Mouse (Mus musculus) forebrain, embryonic 16.5 days (tissue): Measurements from ENCODE around the gene Akt1s1. TPM values are rescaled to one million over a fixed set of nuclear protein-coding genes. Genes with fewer than 3 reads are reported as not detected.

Source experiments
- ATAC-seq: fragments of 200-750 bp; cut with Nextera tagmentation; 2 replicates; pipeline ENCODE4 v1.8.0; 2017; ENCODE audit warnings: mild to moderate bottlenecking, moderate library complexity
- H3K27ac ChIP-seq: fragments of 300-500 bp; sonication (generic); 2 replicates; pipeline ENCODE4 v1.5.1; 2014; ENCODE audit warnings: low read length, control low read depth
- H3K27me3 ChIP-seq: fragments of 300-500 bp; sonication (generic); replicated peaks from 2 replicates; pipeline ENCODE4 v1.6.1; 2014; ENCODE audit warnings: low read length; ENCODE audit not compliant: control insufficient read depth, insufficient read depth
- H3K36me3 ChIP-seq: fragments of 300-500 bp; sonication (generic); 2 replicates; pipeline ENCODE4 v1.6.1; 2014; ENCODE audit not compliant: control insufficient read depth, insufficient read depth
- H3K4me1 ChIP-seq: fragments of 300-500 bp; sonication (generic); replicated peaks from 2 replicates; pipeline ENCODE4 v1.6.1; 2014; ENCODE audit warnings: low read length; ENCODE audit not compliant: control insufficient read depth, insufficient read depth
- H3K4me2 ChIP-seq: fragments of 300-500 bp; sonication (generic); 2 replicates; pipeline ENCODE4 v1.6.1; 2014; ENCODE audit warnings: mild to moderate bottlenecking, low read length, control low read depth
- H3K4me3 ChIP-seq: fragments of 300-500 bp; sonication (generic); replicated peaks from 2 replicates; pipeline ENCODE4 v1.5.1; 2014; ENCODE audit warnings: mild to moderate bottlenecking, low read length, control low read depth
- H3K9ac ChIP-seq: fragments of 300-500 bp; sonication (generic); replicated peaks from 2 replicates; pipeline ENCODE4 v1.6.1; 2014; ENCODE audit warnings: low read depth, low read length, control low read depth
- H3K9me3 ChIP-seq: fragments of 300-500 bp; sonication (generic); 2 replicates; pipeline ENCODE4 v1.6.1; 2016; ENCODE audit warnings: low read length; ENCODE audit not compliant: control insufficient read depth
- WGBS: fragments of 180-500 bp; shearing (Covaris S2); extraction: QIAGEN DNeasy Blood & Tissue Kit; methylation state at CpG from one replicate; pipeline ENCODE4 v1.1.7; 2014; 5-methylcytosine and 5-hydroxymethylcytosine counted together
- polyA plus RNA-seq: library from polyadenylated mRNA; unstranded; fragments of >200 nt; fragmentation: Nextera tagmentation; extraction: Ambion mirVana; gene quantifications from 2 replicates; pipeline ENCODE4 v1.2.1, GENCODE M21; 2015

Gene Akt1s1
- polyA plus RNA-seq, 1 experiment from 2014 or later: 103 TPM

GRCm38 (mm10) chr7:44821666-44822448 lies 26.9 kb upstream of the Akt1s1 start:
- no peaks in the 10 kb centered on the region for H3K36me3 ChIP-seq
- H3K4me1 ChIP-seq: peaks cover 47% of the 10 kb centered on the region
- WGBS: 86% methylated on average over 7 of the region's 7 CpGs
- H3K4me2 ChIP-seq: no peak overlapping the region
- no peaks in the 10 kb centered on the region for H3K9me3 ChIP-seq
- H3K4me3 ChIP-seq: no peak overlapping the region
- ATAC-seq: no peak
- no peaks in the 10 kb centered on the region for H3K27me3 ChIP-seq
- no peak overlapping the region for H3K27ac ChIP-seq
- no peak overlapping the region for H3K9ac ChIP-seq

DNA sequence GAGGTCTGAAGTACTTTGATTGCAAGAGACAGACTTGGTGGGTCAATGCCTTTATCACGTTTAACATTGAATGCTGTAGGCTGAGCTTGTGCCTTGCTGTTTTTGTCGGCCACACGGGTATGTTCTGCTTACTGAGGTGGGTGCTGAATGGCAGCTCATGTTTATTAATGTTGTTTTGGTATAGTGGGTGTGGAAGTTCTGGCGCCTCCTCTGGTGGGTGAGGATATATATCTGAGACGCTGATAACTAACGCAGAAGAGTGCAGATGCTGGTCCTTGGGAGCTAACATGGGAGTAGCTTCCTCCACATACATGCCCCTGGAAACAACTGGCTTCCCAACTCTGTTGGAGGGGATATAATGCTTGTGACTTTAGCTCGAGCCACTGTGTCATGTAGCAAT lies 25.4 kb upstream of the Akt1s1 start:
- Histone ChIP-seq H3K9me3 (no peaks in the 10 kb centered on the region), H3K9ac (no peak overlapping the region), H3K4me3 (no peak overlapping the region), H3K36me3 (no peaks in the 10 kb centered on the region), H3K27me3 (no peaks in the 10 kb centered on the region), H3K4me2 (no peak overlapping the region), H3K4me1 (peaks cover 31% of the 10 kb centered on the region), H3K27ac (no peak overlapping the region)
- WGBS: 29% methylated on average over 7 of the region's 7 CpGs
- no peak for ATAC-seq

- 23% methylated on average over 3 of the region's 3 CpGs for WGBS
- Histone ChIP-seq H3K9me3 (no peaks in the 10 kb centered on the region), H3K27ac (no peak overlapping the region), H3K4me1 (peaks cover 17% of the 10 kb centered on the region), H3K4me3 (no peak overlapping the region), H3K27me3 (no peaks in the 10 kb centered on the region), H3K4me2 (no peak overlapping the region), H3K9ac (no peak overlapping the region), H3K36me3 (peaks cover 6% of the 10 kb centered on the region; the same call in 1 of the 2 replicates)
- ATAC-seq: peak; percentile 68
Measured at GRCm38 (mm10) chr7:44824872-44825271, 23.9 kb upstream of the Akt1s1 start.

DNA sequence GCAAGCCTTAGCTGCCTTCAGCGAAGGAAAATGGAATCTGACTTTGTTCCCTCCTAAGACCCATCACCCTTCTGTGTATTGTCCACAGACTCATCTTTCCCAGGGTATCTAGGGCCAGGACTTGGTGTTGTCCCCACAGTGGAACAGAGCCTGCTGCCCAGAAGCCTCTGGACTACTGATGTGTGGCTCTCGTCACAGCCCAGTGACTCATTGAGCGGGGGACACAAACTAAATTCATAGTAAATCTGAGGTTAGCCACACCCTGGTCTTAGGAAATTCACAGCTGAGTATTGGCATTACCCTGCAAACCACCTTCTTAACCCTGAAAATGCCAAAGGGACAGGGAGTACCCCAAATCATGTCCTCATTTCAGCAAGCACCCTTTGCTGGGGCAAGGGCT lies 22.0 kb upstream of the Akt1s1 start:
- 93% methylated on average over 3 of the region's 3 CpGs for WGBS
- no peaks in the 10 kb centered on the region for H3K9me3 ChIP-seq
- H3K27ac ChIP-seq: no peak overlapping the region
- H3K4me1 ChIP-seq: peaks cover 12% of the 10 kb centered on the region
- H3K36me3 ChIP-seq: peaks cover 22% of the 10 kb centered on the region
- ATAC-seq: no peak
- no peak overlapping the region for H3K9ac ChIP-seq
- H3K4me3 ChIP-seq: no peak overlapping the region
- no peak overlapping the region for H3K4me2 ChIP-seq
- no peaks in the 10 kb centered on the region for H3K27me3 ChIP-seq

DNA sequence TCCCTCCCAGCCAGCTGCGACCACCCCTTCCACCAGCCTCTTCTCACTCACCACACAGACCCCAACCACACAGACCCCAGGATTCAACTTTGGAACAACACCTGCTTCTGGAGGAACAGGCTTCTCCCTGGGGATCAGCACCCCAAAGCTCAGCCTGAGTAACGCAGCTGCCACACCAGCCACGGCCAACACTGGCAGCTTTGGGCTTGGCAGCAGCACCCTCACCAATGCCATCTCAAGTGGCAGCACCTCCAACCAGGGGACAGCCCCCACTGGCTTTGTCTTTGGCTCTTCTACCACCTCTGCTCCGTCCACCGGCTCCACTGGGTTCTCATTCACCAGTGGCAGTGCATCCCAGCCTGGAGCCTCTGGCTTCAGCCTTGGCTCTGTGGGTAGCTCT lies 20.1 kb upstream of the Akt1s1 start:
- no peak overlapping the region for H3K4me2 ChIP-seq
- no peak overlapping the region for H3K9ac ChIP-seq
- H3K27ac ChIP-seq: no peak overlapping the region
- no peak for ATAC-seq
- H3K36me3 ChIP-seq: peaks cover 22% of the 10 kb centered on the region
- H3K9me3 ChIP-seq: no peaks in the 10 kb centered on the region
- H3K4me3 ChIP-seq: no peak overlapping the region
- 90% methylated on average over 5 of the region's 5 CpGs for WGBS
- peaks cover 6% of the 10 kb centered on the region for H3K4me1 ChIP-seq
- H3K27me3 ChIP-seq: no peaks in the 10 kb centered on the region

DNA sequence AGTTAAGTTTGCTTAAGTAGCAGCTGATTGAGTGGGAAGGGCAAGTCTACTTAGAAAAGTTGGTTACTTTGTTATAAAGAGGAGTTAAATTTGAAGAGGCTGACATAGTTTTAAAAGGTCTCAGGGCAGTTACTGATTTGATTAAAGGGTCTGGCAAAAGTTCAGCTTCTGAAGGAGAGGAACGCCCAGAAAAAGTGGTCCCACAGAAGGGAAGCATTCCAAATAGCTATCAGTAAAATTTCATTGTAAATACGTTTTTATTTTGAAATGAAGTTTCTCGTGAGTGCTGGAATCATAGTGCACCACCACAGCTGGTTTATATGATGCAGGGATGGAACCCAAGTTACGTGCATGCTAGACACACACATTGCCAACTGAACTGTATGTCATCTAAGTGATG lies 16.0 kb upstream of the Akt1s1 start:
- Histone ChIP-seq H3K36me3 (peaks cover 22% of the 10 kb centered on the region), H3K27ac (no peak overlapping the region), H3K27me3 (no peaks in the 10 kb centered on the region), H3K4me1 (no peaks in the 10 kb centered on the region), H3K4me3 (no peak overlapping the region), H3K4me2 (no peak overlapping the region), H3K9me3 (no peaks in the 10 kb centered on the region), H3K9ac (no peak overlapping the region)
- ATAC-seq: no peak
- 80% methylated on average over 4 of the region's 4 CpGs for WGBS

GRCm38 (mm10) chr7:44835373-44836015 lies 13.3 kb upstream of the Akt1s1 start:
- Histone ChIP-seq H3K9ac (no peak overlapping the region), H3K4me3 (no peak overlapping the region), H3K36me3 (peaks cover 10% of the 10 kb centered on the region), H3K4me1 (peaks cover 11% of the 10 kb centered on the region), H3K27ac (no peak overlapping the region), H3K9me3 (no peaks in the 10 kb centered on the region), H3K27me3 (peaks cover 7% of the 10 kb centered on the region), H3K4me2 (no peak overlapping the region)
- WGBS: 88% methylated on average over 1 of the region's 1 CpGs
- no peak for ATAC-seq

- H3K4me3 ChIP-seq: no peak overlapping the region
- peaks cover 11% of the 10 kb centered on the region for H3K4me1 ChIP-seq
- H3K9ac ChIP-seq: no peak overlapping the region
- H3K27me3 ChIP-seq: peaks cover 10% of the 10 kb centered on the region
- ATAC-seq: no peak
- H3K4me2 ChIP-seq: no peak overlapping the region
- H3K9me3 ChIP-seq: no peaks in the 10 kb centered on the region
- H3K36me3 ChIP-seq: peaks cover 5% of the 10 kb centered on the region
- no peak overlapping the region for H3K27ac ChIP-seq
- WGBS: 47% methylated on average over 3 of the region's 3 CpGs
Measured at GRCm38 (mm10) chr7:44836016-44836404, 12.8 kb upstream of the Akt1s1 start.

DNA sequence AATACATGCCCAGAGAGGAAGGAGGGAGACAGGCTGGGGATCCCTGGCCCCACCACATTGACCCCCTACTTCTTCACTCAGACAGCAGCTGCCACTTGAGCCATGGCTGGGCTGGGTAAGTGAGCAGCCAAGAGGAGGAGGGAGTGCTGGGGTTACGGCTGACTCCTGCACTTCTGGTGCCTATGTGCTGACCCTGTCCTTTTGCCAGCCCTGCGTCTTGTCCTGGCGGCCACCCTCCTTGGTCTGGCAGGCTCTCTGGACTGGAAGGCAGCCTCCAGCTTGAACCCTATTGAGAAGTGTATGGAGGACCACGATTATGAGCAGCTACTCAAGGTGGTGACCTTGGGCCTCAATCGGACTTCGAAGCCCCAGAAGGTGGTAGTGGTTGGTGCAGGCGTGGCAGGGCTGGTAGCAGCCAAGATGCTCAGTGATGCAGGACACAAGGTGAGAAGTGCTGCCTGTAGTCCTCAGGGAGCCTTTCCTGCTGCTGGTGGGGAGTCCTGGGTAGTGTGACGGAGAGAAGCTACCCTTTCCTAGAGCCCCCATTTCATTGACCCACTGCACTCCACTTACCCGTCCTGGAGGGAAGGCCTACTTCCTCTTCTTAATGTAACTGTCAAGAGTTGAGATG lies 12.3 kb upstream of the Akt1s1 start:
- no peaks in the 10 kb centered on the region for H3K36me3 ChIP-seq
- H3K4me2 ChIP-seq: no peak overlapping the region
- no peak overlapping the region for H3K9ac ChIP-seq
- H3K4me1 ChIP-seq: peaks cover 11% of the 10 kb centered on the region
- no peak for ATAC-seq
- H3K4me3 ChIP-seq: no peak overlapping the region
- no peaks in the 10 kb centered on the region for H3K9me3 ChIP-seq
- H3K27ac ChIP-seq: no peak overlapping the region
- H3K27me3 ChIP-seq: peaks cover 10% of the 10 kb centered on the region
- WGBS: 84% methylated on average over 9 of the region's 9 CpGs
